Mouse (Mus musculus): ENCODE data around the gene Dusp19. TPM values are rescaled to one million over a fixed set of nuclear protein-coding genes. Genes with fewer than 3 reads are reported as not detected.

Dusp19 gene
- polyA plus RNA-seq (2015; fragmentation: Nextera tagmentation; extraction: Ambion mirVana): 22.7 and 30.0 TPM in 2 replicates

DNA sequence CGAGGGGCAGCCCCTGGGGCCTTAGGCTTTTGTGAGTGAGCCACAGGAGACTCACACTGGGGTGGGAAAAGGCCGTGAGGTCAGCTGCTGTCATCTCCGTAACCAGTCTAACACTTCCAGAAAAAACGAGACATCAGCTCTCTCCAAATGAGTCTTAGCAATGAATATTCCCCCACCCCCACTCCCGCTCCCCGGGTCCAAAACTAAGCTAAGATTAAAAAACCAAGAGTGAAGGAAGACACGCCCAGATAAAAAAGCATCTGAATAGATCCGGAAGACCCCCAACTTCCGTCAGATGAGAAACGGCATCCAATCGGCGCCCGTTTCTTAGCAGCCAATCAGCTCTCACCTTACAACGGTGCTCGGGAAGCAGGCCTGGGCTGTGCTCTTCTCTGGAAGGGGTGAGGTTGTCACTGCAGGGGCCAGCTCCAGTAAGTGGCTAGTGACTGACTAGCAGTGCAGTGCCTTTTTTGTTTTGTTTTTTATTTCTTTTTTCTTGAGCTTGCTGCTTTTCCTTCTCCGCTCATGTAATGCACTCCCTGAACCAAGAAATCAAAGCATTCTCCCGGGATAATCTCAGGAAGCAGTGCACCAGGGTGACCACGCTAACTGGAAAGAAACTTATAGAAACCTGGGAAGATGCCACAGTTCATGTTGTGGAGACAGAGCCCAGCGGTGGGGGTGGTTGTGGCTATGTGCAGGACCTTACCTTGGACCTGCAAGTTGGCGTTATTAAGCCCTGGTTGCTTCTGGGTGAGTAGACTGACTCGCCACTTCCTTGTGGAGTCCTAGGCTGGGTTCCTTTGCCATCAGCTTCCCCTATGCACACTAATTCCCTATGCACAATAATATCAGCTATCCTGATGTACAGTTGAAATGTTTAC lies at the start of gene Dusp19, which contains the start of gene Nup35:
Dusp19 (plus strand) TSS at position 192 of the 884 bp plus-strand sequence.
Nup35 (plus strand) TSS at position 383 of the 884 bp plus-strand sequence.

DNA sequence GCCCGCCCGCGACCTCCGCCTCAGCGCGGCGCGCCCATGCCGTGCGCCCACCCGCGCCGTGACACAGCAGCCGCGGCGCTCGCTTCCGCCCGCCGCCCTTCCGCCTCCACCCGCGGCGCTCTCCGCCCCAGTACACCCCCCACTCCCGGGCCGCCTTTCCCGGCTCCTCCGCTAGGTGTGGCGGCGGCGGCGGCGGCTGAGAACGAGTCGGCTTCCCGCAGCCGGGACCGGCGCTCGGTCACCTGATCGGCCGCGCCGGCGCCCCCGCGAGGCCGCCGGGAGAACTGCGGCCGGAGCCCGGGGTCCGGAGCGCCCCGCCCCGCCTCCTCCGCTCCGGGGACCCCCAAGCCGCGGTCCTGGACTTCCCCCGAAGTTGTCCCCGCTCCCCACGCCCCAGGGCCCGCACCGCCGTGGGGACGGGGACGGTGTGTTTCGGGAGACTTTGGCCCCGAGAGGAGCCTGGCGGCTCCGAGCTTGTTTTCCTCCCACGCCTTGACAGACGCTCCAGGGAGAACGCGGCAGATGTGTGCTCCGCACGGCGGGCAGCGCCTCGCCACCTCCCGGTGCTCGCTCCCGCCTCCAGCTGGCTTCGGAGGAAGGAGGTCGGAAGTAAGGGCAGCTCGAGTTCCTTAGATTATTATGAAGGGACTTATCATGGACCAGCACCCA lies 35.7 kb upstream of the Dusp19 start, which contains the start of gene Nckap1:
Nckap1 (minus strand) TSS at position 338 of the 669 bp plus-strand sequence.

Small RNA genes within 50 kb of the gene (microRNA-seq; reads per million reads assigned to microRNA genes)
- not detected for gene Mir684-1 (ENCODE audit: borderline replicate concordance, insufficient number of aligned reads)

Other genes with a start within 250 kb of the Dusp19 start
- 20.2 and 86.2 TPM in 2 replicates for gene Frzb, start 169.4 kb upstream of the Dusp19 start, polyA plus RNA-seq (2015; fragmentation: Nextera tagmentation; extraction: Ambion mirVana)
- gene Nckap1, start 35.7 kb upstream of the Dusp19 start, polyA plus RNA-seq (2015; fragmentation: Nextera tagmentation; extraction: Ambion mirVana): 45.4 and 50.6 TPM in 2 replicates
- gene Nup35, start 191 bp downstream of the Dusp19 start, polyA plus RNA-seq (2015; fragmentation: Nextera tagmentation; extraction: Ambion mirVana): 23.7 TPM in 2 replicates

Measured in adrenal gland, postnatal 0 days (tissue).